Mouse (Mus musculus) cerebellum, postnatal 14 days (tissue): ENCODE measurements at regions not wholly inside any gene's neighbourhood (a gene's known extent, or its start where the extent isn't known, plus 50 kb on each side); places are given as distances from the start of the nearest gene placed in this dataset.

Source experiments
- DNase-seq, 2 experiments: peaks; one replicate each; pipeline ENCODE4 v3.0.0; 2021; ENCODE audit warnings: mixed read lengths in 2 of 2

DNA sequence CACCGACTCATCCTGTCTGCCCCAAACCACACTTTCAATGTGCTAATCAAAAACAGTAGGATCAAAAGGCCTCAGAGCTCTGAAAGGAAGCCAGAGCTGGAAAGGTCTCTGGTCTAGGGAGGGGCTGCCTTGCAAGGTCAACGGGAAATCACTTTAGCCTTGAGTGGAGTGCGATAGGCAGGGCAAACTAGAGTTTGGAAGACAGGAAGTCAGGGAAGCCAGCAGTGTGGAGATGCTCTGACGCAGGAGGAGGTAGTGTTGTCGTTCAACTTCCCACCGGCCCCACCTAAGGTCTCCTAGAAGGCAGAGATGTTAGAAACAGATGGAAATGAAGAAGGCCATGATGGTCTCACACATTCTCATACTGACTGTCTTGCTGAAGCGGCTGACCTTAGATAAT is 52.0 kb upstream of the Trp53i11 start:
- no peak for DNase-seq

DNA sequence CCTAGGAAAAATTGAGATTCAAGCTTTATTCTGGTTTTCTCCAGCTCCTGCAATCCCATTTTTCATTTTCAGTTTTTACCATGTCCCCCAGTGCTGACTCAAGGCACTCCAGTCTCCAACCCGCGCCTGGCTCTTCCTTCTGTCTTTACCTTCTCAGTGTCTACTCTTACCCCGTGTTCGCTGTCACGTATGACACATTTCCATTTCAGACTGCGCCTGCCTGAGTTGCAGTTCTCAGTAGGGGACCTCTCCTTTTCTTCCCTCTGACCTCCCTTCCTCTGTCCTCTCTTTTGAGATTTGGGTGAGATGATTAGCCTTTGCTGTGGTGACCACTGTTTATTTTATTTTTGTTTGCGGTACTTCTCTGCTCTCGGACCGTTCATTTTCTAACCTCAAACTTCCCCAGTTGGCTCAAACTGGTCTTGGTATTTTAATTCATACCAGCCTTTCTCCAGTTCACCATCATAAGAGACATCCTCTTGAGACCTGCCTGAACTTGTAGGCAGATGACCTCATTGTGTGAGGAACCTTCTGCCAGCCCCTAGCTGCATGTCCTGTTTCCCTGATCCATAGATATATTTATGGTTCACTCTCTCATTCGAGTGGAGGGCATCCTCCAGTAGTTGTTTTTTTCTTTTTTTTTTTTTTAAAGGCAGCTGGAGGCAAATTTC is 53.9 kb upstream of the Trp53i11 start:
- no peak for DNase-seq

DNA sequence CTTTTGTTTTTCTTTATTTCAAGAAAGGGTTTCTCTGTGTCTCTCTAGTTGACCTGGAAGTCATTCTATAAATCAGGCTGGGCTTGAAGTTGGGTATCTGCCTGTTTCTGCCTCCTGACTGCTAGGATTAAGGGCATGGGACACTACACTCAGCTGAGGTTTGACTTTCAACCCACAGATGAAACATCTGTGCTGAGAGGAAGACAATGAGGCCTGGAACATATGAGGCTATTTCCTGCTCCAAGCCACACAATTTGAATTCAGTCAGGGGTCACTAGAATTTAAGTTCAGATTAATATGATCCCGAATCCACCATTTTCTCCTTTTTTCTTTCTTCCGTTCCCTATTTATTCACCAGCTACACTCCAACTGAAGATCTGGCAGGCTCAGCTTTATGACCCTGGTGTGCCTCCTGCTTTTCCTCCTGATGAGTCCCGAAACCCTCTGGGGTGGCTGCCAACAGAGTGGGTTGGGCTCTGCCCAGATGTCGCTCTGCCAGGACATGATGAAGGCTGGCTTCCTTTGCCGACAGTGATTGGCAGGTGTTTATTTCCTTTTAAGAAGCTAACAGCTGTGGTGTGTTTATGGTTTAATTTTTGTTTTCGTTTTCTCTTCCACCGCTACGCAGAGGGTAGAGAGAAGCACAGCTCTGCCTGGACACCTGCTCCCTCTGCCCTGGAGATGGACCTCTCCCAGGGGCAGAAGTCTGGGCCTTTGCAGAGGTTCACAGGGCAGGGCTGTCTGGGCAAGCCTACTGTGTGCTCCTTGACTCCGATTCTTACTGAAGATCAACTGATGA is 55.3 kb upstream of the Trp53i11 start:
- DNase-seq: peak; percentile 42 to 62

DNA sequence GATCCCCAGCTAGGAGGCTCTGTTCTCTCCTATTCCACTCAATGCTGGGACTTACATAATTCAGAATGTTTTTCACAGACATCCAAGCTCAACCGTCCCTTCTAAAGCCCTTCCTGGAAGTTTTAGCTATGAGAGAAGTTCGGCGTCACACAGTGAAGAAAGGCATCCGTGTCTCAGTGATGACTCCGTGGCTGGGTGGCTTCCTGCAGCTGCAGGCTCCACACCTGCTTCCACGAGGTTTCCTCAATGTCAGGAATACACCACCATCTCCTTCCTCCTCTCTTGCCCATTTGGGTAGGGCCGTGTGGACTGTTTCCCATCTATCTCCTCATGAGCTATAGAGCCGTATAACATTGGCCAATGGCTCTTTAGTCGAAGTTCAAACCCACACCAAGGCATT is 56.1 kb upstream of the Trp53i11 start:
- DNase-seq: no peak

DNA sequence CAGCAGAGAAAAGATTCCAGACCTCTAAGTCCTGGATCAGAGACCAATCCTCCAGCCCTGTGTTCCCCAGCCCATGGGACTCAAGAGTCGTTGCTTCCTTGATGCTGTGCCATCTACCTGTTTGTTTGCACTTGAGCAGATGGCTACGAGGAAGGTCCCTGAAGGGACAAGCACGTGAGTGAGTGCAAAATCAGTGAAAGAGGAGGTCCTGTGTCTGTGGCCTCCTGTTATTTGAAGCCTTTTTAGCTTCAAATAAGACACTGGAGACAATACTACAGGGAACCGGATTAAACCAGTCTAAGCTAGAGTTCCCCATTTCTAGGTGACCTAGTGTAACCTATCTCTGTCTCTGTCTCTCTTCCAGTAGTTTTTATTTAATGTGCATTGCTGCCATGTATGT is 58.2 kb upstream of the Trp53i11 start:
- no peak for DNase-seq

DNA sequence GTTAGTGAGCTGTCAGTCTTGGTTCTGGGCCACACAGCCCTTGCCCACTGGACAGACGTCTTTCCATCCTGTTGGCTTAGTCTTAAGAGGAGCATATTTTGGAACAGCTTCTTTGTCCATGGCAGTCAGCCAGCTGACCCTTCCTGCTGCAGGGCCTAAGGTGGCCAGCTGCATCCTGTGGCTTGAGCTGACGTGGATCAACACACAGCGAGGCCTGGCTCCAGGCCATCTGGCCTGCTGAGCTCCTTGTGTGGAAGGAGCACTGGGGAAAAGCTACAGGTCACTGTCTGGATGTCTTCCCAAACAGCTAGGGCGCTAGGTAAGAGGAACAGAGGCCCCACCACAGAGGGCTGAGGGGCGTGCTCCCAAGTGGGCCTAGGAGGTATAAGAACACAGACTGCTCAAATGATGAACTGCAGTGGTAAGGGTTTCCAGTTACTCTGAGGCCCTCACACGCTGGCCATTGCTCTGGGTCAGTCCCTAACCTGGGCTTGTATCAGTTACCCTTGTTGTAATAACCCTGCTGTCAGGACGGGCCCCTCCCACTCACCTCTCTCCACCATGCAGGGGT is 60.7 kb upstream of the Trp53i11 start:
- DNase-seq: peak; percentile 64 to 73

DNA sequence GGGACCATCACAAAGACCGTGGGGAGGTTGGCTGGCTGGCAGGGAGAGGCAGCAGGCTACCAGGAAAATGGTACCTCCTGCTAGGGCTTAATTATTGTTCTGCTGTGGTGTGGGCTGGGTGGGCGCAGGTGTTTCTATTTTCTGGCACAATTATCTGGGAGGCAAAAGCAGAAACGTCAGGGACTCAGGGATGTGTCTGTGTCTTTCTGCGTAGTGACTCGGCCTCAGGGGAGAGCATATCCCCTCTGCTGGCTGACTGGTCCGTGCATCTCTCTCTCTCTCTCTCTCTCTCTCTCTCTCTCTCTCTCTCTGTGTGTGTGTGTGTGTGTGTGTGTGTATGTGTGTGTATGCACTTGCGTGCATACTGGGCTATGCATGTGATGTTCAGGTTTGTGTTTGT is 61.2 kb upstream of the Trp53i11 start:
- DNase-seq: no peak

DNA sequence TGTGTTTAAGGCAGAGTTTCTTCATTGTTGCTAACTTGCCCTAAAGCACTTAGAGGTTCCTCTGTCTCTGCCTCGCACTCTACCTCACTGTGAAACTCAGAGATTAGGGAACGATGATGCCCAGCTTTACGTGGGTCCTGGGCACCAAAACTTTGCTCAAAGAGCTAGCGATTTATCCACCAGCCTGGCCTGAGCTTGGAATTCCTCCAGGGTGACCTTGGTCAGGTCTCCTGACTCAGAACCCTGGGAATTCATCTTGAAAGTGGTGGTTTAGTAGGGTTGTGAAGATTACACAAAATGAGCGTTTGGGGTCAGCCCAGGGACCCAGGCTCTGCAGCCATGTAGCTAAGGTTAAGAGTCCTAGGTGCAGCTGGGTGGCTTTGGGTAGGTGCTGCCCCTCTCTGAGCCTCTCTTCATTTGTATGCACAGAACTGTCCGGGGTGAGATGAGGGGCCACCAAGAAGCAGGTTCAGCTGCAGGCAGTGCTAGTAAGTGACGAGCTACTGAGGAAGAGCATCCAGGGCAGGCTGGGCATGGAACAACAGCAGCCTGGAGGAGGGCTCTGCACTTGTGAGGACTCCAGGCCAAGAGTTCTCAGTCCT is 62.4 kb upstream of the Trp53i11 start:
- no peak for DNase-seq

DNA sequence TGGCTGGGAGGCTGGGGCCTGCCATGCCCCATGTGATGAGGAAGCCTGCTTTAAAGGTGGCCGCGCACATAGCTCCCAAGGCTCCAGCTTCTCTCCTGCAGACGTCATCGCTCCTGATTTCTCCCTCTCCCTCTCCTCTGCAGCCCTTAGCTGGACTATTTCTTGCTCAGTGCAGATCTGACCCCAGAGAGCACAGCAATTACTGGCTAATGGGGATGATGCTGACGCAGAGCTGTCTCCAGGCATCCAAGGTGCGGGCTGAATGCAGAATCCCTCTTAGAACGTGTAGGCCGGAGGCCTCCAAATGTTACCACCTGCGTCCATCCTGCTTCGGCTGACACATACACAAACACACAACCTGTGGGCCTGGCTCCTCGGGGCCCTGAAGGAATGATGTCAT is 63.5 kb upstream of the Trp53i11 start:
- DNase-seq: no peak

DNA sequence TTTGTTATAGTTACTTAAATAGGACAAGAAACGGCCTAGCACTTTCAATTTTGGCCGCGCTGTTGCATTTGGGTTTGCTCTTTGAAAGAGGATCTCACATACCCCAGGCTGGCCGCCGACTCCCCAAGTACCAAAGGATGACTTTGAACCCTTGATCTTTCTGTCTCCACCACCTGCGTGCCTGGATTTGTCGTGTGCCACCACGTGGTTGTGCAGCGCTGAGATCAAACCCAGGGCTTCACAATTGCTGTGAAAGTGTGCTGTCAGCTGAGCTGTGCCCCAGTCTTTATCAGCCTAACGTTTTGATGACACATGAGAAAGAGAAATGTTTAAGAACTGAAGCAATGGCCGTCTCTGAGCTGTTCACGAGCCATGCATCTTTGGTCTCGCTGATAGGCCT is 67.0 kb upstream of the Trp53i11 start:
- no peak for DNase-seq

DNA sequence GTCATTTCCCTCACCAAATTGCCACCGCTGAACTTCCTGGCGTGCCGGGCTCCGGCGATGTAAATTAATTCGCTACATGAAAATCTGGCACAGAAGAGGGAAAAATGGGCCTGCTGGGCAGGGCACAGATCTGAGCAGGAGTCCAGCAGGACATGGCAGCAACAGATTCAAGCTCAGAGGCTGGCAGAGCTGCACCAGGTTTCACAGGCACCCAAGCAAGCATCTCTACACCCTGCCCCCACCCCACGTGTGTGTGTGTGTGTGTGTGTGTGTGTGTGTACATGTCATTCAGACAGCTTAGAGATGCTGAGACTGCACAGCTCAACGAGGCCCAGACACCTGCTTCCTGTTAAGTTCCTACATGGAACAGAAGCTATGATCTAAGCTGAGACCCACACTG is 68.3 kb upstream of the Trp53i11 start:
- DNase-seq: peak; percentile 51 to 62

DNA sequence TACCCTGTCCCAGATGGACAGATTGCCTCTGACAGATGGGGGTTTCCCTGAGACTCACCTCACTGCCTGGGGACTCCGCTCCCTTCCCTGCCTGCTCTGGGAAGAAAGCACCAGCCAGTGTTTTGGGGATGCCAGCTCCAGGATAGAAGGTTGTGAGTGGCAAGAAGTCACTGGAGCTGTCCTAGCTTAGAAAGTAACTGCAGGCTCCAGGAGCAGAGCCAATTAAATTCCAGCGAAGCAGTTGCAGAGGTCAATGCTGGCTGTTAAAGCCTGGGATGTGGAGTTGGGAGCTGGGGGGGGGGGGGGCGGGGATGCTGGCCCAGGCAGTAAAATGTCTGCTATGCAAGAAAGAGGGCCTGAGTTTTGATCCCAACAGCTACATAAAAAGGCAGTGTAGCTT is 69.3 kb upstream of the Prdm11 start:
- DNase-seq: no peak

DNA sequence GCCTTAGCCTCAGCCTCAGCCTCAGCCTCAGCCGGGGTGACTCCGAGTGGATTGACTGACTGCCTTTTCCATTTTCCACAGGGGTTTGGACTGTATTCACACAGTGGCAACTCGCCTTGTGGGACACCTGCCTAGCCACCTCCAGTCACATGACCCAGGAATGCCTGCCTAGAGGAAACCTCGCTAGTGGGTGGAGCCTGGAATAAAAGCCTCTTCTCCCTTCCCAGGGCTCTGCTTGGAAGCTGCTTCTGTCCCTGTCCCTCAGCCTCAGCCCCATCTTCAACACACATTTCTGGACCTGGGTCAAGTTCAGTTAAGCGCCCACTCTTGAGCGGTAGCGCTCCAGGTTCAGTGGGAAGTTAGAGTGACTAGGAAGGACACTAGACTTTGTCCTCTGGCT is 68.0 kb upstream of the Prdm11 start:
- DNase-seq: no peak

DNA sequence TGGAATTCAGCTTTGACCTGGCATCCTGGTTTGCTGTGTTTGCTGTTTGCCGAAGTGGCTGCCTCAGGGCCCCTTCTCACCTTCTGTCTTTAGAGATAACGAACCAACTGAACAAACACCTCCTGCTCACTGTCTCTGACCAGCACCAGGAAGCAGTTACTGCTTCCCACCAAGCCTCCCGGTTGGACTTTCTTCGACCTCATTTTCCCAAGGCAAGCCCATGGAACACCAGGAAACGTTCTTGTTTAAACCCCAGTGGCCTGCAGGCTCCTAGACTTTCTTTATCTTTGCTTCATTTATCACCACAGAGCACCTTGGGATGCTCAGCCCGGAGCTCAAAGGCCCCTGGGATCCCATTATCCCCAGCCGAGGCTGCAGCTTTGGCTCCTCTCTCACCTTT is 66.4 kb upstream of the Prdm11 start:
- no peak for DNase-seq

DNA sequence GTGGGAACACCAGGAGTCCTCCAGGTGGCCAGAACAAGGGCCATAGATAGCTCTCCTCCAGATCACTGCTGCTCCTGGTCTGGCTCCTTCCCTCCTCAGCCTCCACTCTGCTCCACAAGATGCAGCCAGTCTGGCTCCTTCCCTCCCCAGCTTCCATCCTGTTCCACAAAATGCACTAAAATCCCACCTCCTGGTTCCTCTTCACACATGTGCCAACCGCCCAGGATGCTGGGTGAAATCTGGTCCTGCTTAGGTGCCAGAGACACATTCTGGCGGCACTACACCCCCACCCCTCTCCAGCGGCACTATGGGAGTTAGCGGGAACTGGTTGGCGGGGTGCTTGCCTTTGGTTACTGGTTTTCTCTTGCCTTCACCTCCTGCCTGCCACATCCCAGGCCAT is 64.9 kb upstream of the Prdm11 start:
- peak in 1 of 2 experiments; percentile 36 for DNase-seq

DNA sequence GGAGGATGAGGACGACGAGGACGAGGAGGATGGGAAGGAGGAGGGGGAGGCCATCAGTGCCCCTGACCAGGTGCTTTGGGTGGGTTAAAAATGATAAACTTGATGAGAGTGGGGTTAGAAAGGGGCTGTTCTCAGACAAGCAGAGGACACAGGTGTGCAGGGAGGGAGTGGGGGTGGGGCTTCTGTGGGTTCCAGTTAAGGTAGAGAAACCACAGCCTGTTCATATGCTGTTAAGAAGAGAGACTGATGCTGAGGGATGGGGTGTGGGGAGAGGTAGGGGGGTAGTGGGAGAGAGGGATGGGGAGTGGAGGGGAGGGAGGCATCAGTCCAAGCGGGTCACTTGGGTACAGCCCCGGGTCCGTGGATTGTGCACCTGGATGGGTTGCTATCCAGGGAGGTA is 60.6 kb upstream of the Prdm11 start:
- DNase-seq: no peak

DNA sequence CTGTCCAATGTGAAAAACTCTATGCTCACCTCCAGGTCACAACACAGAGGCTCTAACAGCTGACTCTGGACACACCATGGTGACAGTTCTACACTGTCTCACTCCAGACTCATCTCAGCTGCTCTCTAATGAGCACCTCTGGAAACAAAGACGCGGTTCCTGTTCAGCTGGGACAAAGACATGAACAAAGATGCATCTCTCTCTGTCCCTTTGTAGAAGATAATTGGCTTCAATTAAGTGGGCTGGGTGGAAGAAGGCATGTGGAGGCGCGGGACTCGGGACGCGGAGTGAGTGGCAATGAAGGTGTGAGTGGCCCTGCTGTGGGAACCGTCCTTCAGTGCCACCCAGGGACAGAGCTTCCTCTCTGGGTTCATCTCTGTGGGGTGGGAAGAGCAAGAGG is 56.0 kb upstream of the Prdm11 start:
- DNase-seq: no peak

DNA sequence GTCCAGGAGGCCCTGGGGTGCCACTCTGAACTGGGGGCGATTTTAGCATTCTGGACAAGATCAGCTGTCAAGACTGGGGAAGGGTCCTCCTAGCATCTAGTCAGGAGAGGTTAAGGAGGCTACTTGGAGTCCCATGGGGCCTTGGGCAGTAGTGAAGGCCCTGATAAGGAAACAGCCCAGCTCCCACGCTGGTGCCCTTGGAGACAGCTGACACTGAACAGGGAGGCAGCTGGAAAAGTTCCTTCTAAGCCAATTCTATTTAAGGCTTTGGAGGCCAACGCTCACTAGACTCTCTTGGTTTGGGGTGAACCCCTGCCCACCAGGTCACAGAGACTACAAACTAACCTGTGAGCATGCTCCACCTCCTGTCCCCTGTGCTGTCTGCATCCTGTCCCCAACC is 53.8 kb upstream of the Prdm11 start:
- no peak for DNase-seq

DNA sequence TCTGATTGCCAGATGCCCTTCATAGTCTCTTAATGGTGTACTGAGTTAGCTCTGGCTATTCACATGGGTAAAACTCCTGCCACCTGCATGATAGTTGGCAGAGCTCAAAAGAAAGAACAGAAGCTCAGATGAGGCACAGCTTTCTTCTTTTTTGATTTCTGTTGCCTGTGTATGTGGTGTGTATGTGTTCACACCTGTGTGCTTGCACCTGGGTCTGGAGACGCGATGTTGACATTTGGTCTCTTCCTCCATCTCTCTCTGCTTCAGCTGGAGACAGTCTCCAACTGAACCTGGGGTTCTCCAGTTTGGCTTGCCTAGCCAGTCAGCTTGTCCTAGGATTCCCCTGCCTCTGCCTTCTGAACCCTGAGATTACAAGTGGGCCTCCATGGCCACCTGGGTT is 51.0 kb upstream of the Prdm11 start:
- DNase-seq: no peak

DNA sequence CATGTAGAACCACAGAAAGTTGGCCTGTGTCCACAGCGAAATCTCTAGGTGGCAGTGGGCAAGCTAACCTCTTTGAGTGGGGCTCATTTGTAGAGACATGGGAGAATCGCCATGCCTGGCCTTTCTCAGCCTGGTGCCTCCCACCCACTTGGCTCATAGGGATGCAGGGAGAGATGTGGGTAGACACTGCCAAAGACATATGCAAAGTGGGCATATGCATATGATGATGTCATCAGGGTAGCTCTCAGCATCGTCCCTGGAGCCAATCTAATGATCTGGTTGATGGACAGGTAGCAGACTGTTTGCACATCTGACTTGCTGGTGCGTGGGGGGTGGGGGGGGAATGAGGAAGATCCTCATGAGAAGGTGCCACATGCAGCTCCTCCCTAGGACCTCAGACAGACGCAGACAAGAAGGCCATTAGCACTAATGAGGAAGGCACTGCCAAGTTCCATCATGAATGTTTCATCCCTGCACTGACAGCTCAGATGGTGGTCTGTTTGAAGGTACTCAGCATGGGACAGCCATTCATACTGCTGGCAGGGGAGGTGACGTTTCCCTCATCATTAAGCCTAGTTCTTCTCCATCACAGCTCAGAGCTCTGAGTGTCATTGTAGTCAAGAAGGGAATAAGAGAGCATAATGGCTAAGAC is 50.2 kb upstream of the Prdm11 start:
- no peak for DNase-seq
